Mouse (Mus musculus) neural tube, embryonic 14.5 days (tissue): ENCODE data around the gene Spag8. TPM values are rescaled to one million over a fixed set of nuclear protein-coding genes. Genes with fewer than 3 reads are reported as not detected.

Source experiments
- ATAC-seq: fragments of 200-750 bp; cut with Nextera tagmentation; 2 replicates; pipeline ENCODE4 v1.8.0; 2017; ENCODE audit warnings: low read depth, mild to moderate bottlenecking, moderate TSS enrichment, moderate library complexity
- H3K27ac ChIP-seq: fragments of 300-500 bp; sonication (generic); 2 replicates; pipeline ENCODE4 v1.5.1; 2014; ENCODE audit warnings: low read depth, mild to moderate bottlenecking, control low read depth, low read length, moderate library complexity, mixed read lengths
- H3K27me3 ChIP-seq: fragments of 300-500 bp; sonication (generic); 2 replicates; pipeline ENCODE4 v1.6.1; 2014; ENCODE audit warnings: low read length; ENCODE audit not compliant: control insufficient read depth, insufficient read depth
- H3K36me3 ChIP-seq: fragments of 300-500 bp; sonication (generic); 2 replicates; pipeline ENCODE4 v1.6.1; 2014; ENCODE audit warnings: low read length, mixed read lengths; ENCODE audit not compliant: control insufficient read depth, insufficient read depth
- H3K4me1 ChIP-seq: fragments of 300-500 bp; sonication (generic); 2 replicates; pipeline ENCODE4 v1.6.1; 2014; ENCODE audit warnings: low read length; ENCODE audit not compliant: control insufficient read depth, insufficient read depth
- H3K4me2 ChIP-seq: fragments of 300-500 bp; sonication (generic); 2 replicates; pipeline ENCODE4 v1.6.1; 2014; ENCODE audit warnings: mild to moderate bottlenecking, low read depth, low read length, control low read depth
- H3K4me3 ChIP-seq: fragments of 300-500 bp; sonication (generic); 2 replicates; pipeline ENCODE4 v1.5.1; 2014; ENCODE audit warnings: low read depth, low read length, control low read depth, mixed read lengths
- H3K9ac ChIP-seq: fragments of 300-500 bp; sonication (generic); replicated peaks from 2 replicates; pipeline ENCODE4 v1.6.1; 2014; ENCODE audit warnings: low read depth, mild to moderate bottlenecking, control low read depth, low read length, mixed read lengths
- H3K9me3 ChIP-seq: fragments of 300-500 bp; sonication (generic); 2 replicates; pipeline ENCODE4 v1.6.1; 2016; ENCODE audit warnings: low read length; ENCODE audit not compliant: control insufficient read depth
- WGBS: fragments of 180-500 bp; shearing (Covaris S2); extraction: QIAGEN DNeasy Blood & Tissue Kit; methylation state at CpG from one replicate; pipeline ENCODE4 v1.1.7; 2014; 5-methylcytosine and 5-hydroxymethylcytosine counted together
- microRNA-seq: library from miRNA; unstranded; fragments of <30 nt; microRNA quantifications from one replicate; pipeline ENCODE4, GENCODE M21; 2016
- polyA plus RNA-seq: library from polyadenylated mRNA; unstranded; fragments of >200 nt; fragmentation: Nextera tagmentation; extraction: Ambion mirVana; gene quantifications from 2 replicates; pipeline ENCODE4 v1.2.1, GENCODE M21; 2014

Gene Spag8
- polyA plus RNA-seq, 1 experiment from 2014 or later, result 4.6 TPM

- no peak overlapping the region; the same call in 1 of the 2 replicates for H3K4me2 ChIP-seq
- no peak overlapping the region for H3K9ac ChIP-seq
- peaks cover 29% of the 10 kb centered on the region for H3K4me1 ChIP-seq
- H3K4me3 ChIP-seq, result no peak overlapping the region
- H3K9me3 ChIP-seq, result 0 out of 2 replicates have a peak, but pooled peaks cover 3% of the 10 kb centered on the region
- WGBS, result 45% methylated on average over 20 of the region's 20 CpGs
- no peaks in the 10 kb centered on the region for H3K27me3 ChIP-seq
- H3K27ac ChIP-seq, result no peak overlapping the region
- H3K36me3 ChIP-seq, result no peaks in the 10 kb centered on the region
- peak; percentile 51; the same call in 1 of the 2 replicates for ATAC-seq
Measured at GRCm38 (mm10) chr4:43629106-43629817, 24.1 kb downstream of the Spag8 start.

GRCm38 (mm10) chr4:43620146-43620778 is 33.1 kb downstream of the Spag8 start:
- Histone ChIP-seq H3K4me1 (no peaks in the 10 kb centered on the region), H3K4me2 (no peak overlapping the region), H3K27ac (no peak overlapping the region), H3K9me3 (no peaks in the 10 kb centered on the region), H3K36me3 (no peaks in the 10 kb centered on the region), H3K4me3 (no peak overlapping the region), H3K27me3 (no peaks in the 10 kb centered on the region), H3K9ac (no peak overlapping the region)
- ATAC-seq, result no peak
- WGBS, result 88% methylated on average over 4 of the region's 4 CpGs

DNA sequence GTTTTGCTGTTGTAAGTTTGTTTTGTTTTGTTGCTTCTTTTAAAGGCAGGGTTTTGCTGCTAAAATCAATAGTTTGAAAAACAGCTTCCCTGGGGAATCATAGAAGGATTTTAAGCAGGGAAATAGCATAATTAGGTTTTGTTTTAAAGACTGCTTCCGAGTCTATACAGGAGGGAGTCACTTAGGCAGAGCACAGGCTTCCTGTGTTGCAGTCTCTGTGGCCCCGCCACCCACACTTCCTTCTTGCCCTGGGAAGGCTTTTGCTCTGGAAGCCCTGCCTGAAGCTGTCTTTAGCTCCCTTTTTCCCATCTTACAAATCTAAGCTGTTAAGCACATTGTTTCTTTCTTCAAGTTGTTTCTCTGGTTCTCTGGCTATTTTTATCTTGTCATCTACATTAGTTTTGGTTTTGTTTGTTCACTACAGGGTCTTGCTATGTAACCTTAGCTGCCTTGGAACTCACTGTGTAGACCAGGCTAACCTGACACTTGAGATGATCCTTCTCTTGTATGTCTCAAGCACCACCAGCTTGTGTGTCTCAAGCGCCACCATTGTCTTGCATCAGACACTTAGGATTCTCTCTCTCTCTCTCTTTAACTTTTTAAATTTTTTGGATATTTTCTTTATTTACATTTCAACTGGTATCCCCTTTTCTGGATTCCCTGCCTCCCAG is 40.2 kb downstream of the Spag8 start:
- WGBS, result 68% methylated on average over 3 of the region's 3 CpGs
- Histone ChIP-seq H3K4me2 (no peak overlapping the region), H3K9ac (no peak overlapping the region), H3K9me3 (no peaks in the 10 kb centered on the region), H3K36me3 (no peaks in the 10 kb centered on the region), H3K4me1 (no peaks in the 10 kb centered on the region), H3K27ac (no peak overlapping the region), H3K27me3 (no peaks in the 10 kb centered on the region), H3K4me3 (no peak overlapping the region)
- no peak for ATAC-seq

DNA sequence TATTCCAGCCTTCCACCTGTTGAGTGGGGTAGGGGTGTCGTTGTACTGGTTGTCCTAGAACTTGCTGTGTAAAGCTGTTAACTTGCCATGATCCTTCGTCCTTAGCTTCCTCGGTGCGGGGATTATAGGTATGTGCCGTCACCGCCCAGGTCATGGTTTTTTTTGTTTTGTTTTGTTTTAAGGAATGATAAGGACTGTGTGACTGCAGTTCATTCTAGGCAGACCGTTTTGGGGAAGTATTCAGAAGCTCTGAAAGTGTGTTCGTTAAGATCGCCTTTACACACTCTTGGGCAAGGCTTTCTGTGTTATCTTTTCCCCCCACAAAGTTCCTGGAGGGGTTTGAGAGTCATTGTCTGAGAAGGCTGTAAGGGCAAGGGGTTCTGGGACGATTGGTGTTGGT is 40.9 kb downstream of the Spag8 start:
- Histone ChIP-seq H3K4me2 (no peak overlapping the region), H3K27me3 (no peaks in the 10 kb centered on the region), H3K9me3 (no peaks in the 10 kb centered on the region), H3K4me3 (no peak overlapping the region), H3K4me1 (no peaks in the 10 kb centered on the region), H3K9ac (no peak overlapping the region), H3K36me3 (no peaks in the 10 kb centered on the region), H3K27ac (no peak overlapping the region)
- ATAC-seq, result no peak
- WGBS, result 79% methylated on average over 10 of the region's 10 CpGs

DNA sequence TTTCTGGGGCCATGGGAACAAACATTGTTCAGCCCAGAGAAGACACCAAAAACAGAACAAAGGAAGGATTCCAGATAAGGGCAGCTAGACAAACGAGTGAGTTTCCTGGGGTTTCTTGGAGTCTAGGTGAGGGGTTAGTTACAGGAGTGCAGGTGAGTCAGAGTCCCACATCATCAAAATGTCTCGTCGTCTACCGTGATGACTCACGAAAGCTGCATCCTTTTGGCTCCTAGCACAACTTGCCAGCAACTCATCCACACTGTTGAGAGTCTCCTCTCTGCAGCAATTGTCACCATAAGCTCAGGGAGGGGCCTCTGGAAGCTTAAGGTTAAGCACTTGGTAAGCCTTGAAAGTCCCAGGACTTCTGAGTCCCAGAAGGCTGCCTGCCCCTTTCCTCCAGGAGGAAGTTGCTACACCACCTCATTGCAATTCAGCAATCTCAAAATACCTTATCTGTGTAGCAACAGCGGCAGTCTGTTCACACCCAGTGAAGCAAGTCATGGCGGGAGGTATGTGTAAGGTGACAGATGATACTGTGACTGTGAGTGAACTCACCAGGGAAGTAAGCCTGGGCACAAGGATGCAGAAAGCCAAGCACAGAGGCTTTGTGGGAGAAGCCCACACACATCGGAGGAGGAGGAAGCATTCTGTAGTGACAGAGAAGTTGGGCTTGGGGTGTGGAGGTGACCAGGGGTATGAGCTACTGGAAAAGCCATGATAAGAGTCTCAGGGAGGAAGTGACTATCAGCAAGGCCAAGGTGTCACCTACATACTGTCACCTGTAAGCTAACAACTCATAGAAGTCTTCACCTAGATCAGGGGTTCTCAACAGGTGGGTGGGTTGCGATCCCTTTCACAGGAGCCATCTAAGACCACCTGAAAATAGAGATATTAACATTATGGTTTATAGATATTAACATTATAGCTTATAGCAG is 48.4 kb downstream of the Spag8 start:
- H3K4me2 ChIP-seq, result no peak overlapping the region
- ATAC-seq, result no peak
- H3K9me3 ChIP-seq, result no peaks in the 10 kb centered on the region
- no peaks in the 10 kb centered on the region for H3K4me1 ChIP-seq
- H3K4me3 ChIP-seq, result no peak overlapping the region
- no peak overlapping the region for H3K9ac ChIP-seq
- 87% methylated on average over 9 of the region's 9 CpGs for WGBS
- H3K27ac ChIP-seq, result no peak overlapping the region
- no peaks in the 10 kb centered on the region for H3K36me3 ChIP-seq
- H3K27me3 ChIP-seq, result no peaks in the 10 kb centered on the region

- Histone ChIP-seq H3K9me3 (no peaks in the 10 kb centered on the region), H3K27me3 (no peaks in the 10 kb centered on the region), H3K4me3 (no peak overlapping the region), H3K27ac (no peak overlapping the region), H3K4me1 (no peaks in the 10 kb centered on the region), H3K9ac (no peak overlapping the region), H3K4me2 (no peak overlapping the region), H3K36me3 (no peaks in the 10 kb centered on the region)
- ATAC-seq, result no peak
- 78% methylated on average over 3 of the region's 3 CpGs for WGBS
Measured at GRCm38 (mm10) chr4:43604099-43604498, 49.3 kb downstream of the Spag8 start.

Small RNAs within 50 kb of the gene (microRNA-seq; reads per million reads assigned to microRNA genes)
- not detected for gene Gm25262

Other genes starting within 250 kb of the Spag8 start
- gene Fam166b, start 224.5 kb downstream of the Spag8 start, polyA plus RNA-seq, result 1.2 and 1.4 TPM in 2 replicates
- gene Tesk1, start 211.7 kb downstream of the Spag8 start, polyA plus RNA-seq, result 16.4 and 19.0 TPM in 2 replicates
- 6.6 and 7.4 TPM in 2 replicates for gene Cd72, start 199.0 kb downstream of the Spag8 start, polyA plus RNA-seq
- not detected in 2 replicates for gene Sit1, start 169.9 kb downstream of the Spag8 start, polyA plus RNA-seq
- 81.4 and 87.2 TPM in 2 replicates for gene Ccdc107, start 160.7 kb downstream of the Spag8 start, polyA plus RNA-seq
- 3.6 and 6.2 TPM in 2 replicates for gene Arhgef39, start 153.9 kb downstream of the Spag8 start, polyA plus RNA-seq
- not detected in 2 replicates for gene Car9, start 146.6 kb downstream of the Spag8 start, polyA plus RNA-seq
- 7.2 and 13.3 TPM in 2 replicates for gene Tpm2, start 129.8 kb downstream of the Spag8 start, polyA plus RNA-seq
- gene Creb3, start 91.3 kb downstream of the Spag8 start, polyA plus RNA-seq, result 86.2 and 92.8 TPM in 2 replicates
- gene Tln1, start 90.9 kb downstream of the Spag8 start, polyA plus RNA-seq, result 48.8 and 57.8 TPM in 2 replicates
- gene Rgp1, start 74.9 kb downstream of the Spag8 start, polyA plus RNA-seq, result 24.1 and 28.2 TPM in 2 replicates
- 44.4 and 48.5 TPM in 2 replicates for gene Gba2, start 74.7 kb downstream of the Spag8 start, polyA plus RNA-seq
- 1.9 TPM in 1 of 2 replicates, not detected in the other for gene Msmp, start 69.1 kb downstream of the Spag8 start, polyA plus RNA-seq
- 15.9 and 19.2 TPM in 2 replicates for gene Npr2, start 21.7 kb downstream of the Spag8 start, polyA plus RNA-seq
- 67.1 and 73.9 TPM in 2 replicates for gene Hint2, start 2.9 kb upstream of the Spag8 start, polyA plus RNA-seq
- gene Tmem8b, start 15.4 kb upstream of the Spag8 start, polyA plus RNA-seq, result 11.4 and 13.3 TPM in 2 replicates
- 1.6 and 1.7 TPM in 2 replicates for gene Fam221b, start 15.6 kb upstream of the Spag8 start, polyA plus RNA-seq
- gene Olfr70, start 47.2 kb upstream of the Spag8 start, polyA plus RNA-seq, result not detected in 2 replicates
- gene Olfr71, start 56.7 kb upstream of the Spag8 start, polyA plus RNA-seq, result not detected in 2 replicates
- 0.19 and 0.24 TPM in 2 replicates for gene Hrct1, start 73.6 kb upstream of the Spag8 start, polyA plus RNA-seq
- 0.10 TPM in 1 of 2 replicates, not detected in the other for gene Spaar, start 76.4 kb upstream of the Spag8 start, polyA plus RNA-seq
- not detected in 2 replicates for gene Olfr159, start 117.4 kb upstream of the Spag8 start, polyA plus RNA-seq
- not detected in 2 replicates for gene Olfr156, start 170.3 kb upstream of the Spag8 start, polyA plus RNA-seq
- not detected in 2 replicates for gene Olfr157, start 186.6 kb upstream of the Spag8 start, polyA plus RNA-seq
- gene Olfr155, start 198.0 kb upstream of the Spag8 start, polyA plus RNA-seq, result not detected in 2 replicates
- 6.3 and 9.2 TPM in 2 replicates for gene Reck, start 221.9 kb upstream of the Spag8 start, polyA plus RNA-seq